Mouse (Mus musculus) midbrain, embryonic 11.5 days (tissue): ENCODE results near the gene Shtn1. TPM values are rescaled to one million over a fixed set of nuclear protein-coding genes. Genes with fewer than 3 reads are reported as not detected.

Experiments used
- ATAC-seq: fragments of 200-750 bp; cut with Nextera tagmentation; 2 replicates; pipeline ENCODE4 v1.8.0; 2017; ENCODE audit warnings: moderate TSS enrichment, moderate library complexity; ENCODE audit not compliant: low FRiP score
- DNase-seq: peaks from one replicate; pipeline ENCODE4 v3.0.0; 2015; ENCODE audit warnings: low spot score; ENCODE audit errors: missing footprints
- H3K27ac ChIP-seq: fragments of 300-500 bp; sonication (generic); 2 replicates; pipeline ENCODE4 v1.5.1; 2014; ENCODE audit warnings: low read depth, low read length
- H3K27me3 ChIP-seq: fragments of 300-500 bp; sonication (generic); 2 replicates; pipeline ENCODE4 v1.6.1; 2014; ENCODE audit warnings: mild to moderate bottlenecking, low read length, moderate library complexity, mixed read lengths; ENCODE audit not compliant: control insufficient read depth, insufficient read depth
- H3K36me3 ChIP-seq: fragments of 300-500 bp; sonication (generic); 2 replicates; pipeline ENCODE4 v1.6.1; 2014; ENCODE audit warnings: mild to moderate bottlenecking, low read length, moderate library complexity, mixed read lengths; ENCODE audit not compliant: control insufficient read depth, insufficient read depth
- H3K4me1 ChIP-seq: fragments of 300-500 bp; sonication (generic); 2 replicates; pipeline ENCODE4 v1.6.1; 2014; ENCODE audit warnings: low read length; ENCODE audit not compliant: control insufficient read depth, insufficient read depth
- H3K4me2 ChIP-seq: fragments of 300-500 bp; sonication (generic); 2 replicates; pipeline ENCODE4 v1.6.1; 2014; ENCODE audit warnings: mild to moderate bottlenecking, moderate library complexity
- H3K4me3 ChIP-seq: fragments of 300-500 bp; sonication (generic); 2 replicates; pipeline ENCODE4 v1.5.1; 2014; ENCODE audit warnings: low read depth, low read length
- H3K9ac ChIP-seq: fragments of 300-500 bp; sonication (generic); 2 replicates; pipeline ENCODE4 v1.6.1; 2014; ENCODE audit warnings: low read length
- H3K9me3 ChIP-seq: fragments of 300-500 bp; sonication (generic); 2 replicates; pipeline ENCODE4 v1.6.1; 2016; ENCODE audit warnings: low read length; ENCODE audit not compliant: control insufficient read depth
- WGBS: fragments of 180-500 bp; shearing (Covaris S2); extraction: QIAGEN DNeasy Blood & Tissue Kit; methylation state at CpG from one replicate; pipeline ENCODE4 v1.1.7; 2014; 5-methylcytosine and 5-hydroxymethylcytosine counted together
- polyA plus RNA-seq: library from polyadenylated mRNA; unstranded; fragments of >200 nt; fragmentation: Nextera tagmentation; extraction: Ambion mirVana; gene quantifications from 2 replicates; pipeline ENCODE4 v1.2.1, GENCODE M21; 2014

Shtn1 gene
- polyA plus RNA-seq, 1 experiment from 2014 or later: 1.4 TPM

DNA sequence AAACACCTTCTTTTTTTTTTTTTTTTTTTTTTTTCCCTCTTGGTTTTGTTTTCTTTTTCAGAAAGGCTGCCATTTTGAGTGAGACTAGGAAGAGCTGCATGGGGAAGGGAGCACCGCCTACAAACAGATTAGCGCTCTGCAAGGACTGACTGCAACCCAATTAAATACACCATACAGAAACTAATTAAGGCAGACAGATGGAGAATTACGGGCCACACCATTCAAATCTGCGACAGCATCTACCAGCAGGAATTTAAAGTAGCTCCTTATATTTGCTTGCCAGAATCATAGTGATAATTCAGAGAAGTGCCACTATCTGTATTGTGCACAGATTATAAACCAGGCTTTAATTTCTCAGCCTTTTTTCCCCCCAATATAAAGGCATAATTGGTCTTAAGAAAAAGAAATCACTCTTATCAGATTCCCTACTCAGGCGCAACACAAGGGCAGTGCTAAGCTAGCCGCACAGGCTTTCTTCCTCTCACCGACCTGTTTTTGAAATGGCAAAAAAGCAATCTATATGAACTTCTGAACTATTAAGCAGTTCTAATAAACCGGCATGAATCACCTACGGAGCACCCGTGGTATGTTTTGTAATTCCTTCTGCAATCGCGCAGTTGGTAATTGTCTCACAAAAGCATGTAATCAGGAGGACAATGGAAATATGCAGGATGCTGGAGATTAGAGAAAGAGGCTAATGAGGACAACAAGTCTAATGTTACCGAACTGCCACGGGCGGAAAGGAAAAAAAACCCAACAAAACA is 69.1 kb downstream of the Shtn1 start:
- Histone ChIP-seq H3K27ac (no peak overlapping the region), H3K4me1 (no peaks in the 10 kb centered on the region), H3K9ac (no peak overlapping the region), H3K27me3 (no peaks in the 10 kb centered on the region), H3K4me3 (no peak overlapping the region), H3K4me2 (no peak overlapping the region), H3K36me3 (no peaks in the 10 kb centered on the region), H3K9me3 (no peaks in the 10 kb centered on the region)
- DNase-seq: no peak
- 63% methylated on average over 15 of the region's 15 CpGs for WGBS
- ATAC-seq: no peak

DNA sequence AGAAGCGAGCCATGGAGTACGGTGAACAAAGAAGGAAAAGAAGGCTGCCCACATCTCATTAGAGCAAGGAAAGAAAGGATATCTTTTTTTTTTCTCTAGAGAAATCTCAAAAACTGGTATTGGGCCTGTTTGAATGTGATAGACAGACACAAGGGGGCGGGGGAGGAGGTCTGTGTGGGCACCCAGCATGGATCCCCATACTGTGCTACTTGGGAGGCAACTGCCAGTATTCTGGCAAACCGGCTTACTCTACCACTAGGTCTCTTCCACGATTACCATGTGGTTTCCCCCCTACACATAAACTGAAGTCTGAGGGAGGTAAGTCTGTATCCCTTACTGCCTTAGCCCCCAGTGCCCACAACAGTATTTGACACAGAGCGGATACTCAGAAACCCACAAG is 73.1 kb downstream of the Shtn1 start:
- no peak overlapping the region for H3K4me2 ChIP-seq
- no peaks in the 10 kb centered on the region for H3K9me3 ChIP-seq
- H3K27me3 ChIP-seq: no peaks in the 10 kb centered on the region
- no peak overlapping the region for H3K9ac ChIP-seq
- no peaks in the 10 kb centered on the region for H3K36me3 ChIP-seq
- no peak for DNase-seq
- H3K4me1 ChIP-seq: peaks cover 8% of the 10 kb centered on the region
- H3K27ac ChIP-seq: no peak overlapping the region
- 88% methylated on average over 6 of the region's 6 CpGs for WGBS
- no peak for ATAC-seq
- no peak overlapping the region for H3K4me3 ChIP-seq

DNA sequence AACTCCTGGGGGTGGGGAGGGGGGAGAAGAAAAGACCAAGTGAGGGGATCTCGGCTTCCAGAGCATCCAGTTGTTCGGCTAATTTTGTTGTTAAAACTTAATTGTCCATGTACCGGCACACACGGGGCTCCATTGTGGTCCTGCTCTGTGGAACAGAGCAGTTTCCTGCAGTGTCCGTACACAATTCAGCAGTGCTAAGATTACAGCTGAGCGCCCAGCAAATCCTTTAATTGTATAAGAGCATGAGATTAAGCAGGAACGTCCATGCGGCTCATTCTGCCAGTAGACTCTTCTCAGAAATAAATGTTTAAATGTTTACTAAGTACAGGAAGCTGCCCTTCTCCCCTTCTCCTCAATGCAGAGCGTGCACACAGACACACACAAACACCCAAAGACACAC is 94.3 kb downstream of the Shtn1 start:
- H3K9me3 ChIP-seq: no peaks in the 10 kb centered on the region
- H3K4me3 ChIP-seq: no peak overlapping the region
- peak overlapping the region; percentile 17; the same call in 1 of the 2 replicates for H3K4me2 ChIP-seq
- ATAC-seq (0 out of 2 replicates have a peak, but pooled peaks have one; percentile 33), DNase-seq (peak; percentile 93)
- H3K36me3 ChIP-seq: no peaks in the 10 kb centered on the region
- peaks cover 60% of the 10 kb centered on the region for H3K27me3 ChIP-seq
- no peak overlapping the region for H3K9ac ChIP-seq
- no peak overlapping the region for H3K27ac ChIP-seq
- H3K4me1 ChIP-seq: peaks cover 16% of the 10 kb centered on the region; the same call in 1 of the 2 replicates
- 7% methylated on average over 9 of the region's 9 CpGs for WGBS

GRCm38 (mm10) chr19:58980056-58980440 is 95.9 kb downstream of the Shtn1 start:
- H3K4me2 ChIP-seq: no peak overlapping the region

GRCm38 (mm10) chr19:58979436-58980055 is 96.4 kb downstream of the Shtn1 start:
- H3K4me2 ChIP-seq: peak overlapping the region; percentile 15; the same call in 1 of the 2 replicates
- H3K4me1 ChIP-seq: peaks cover 16% of the 10 kb centered on the region; the same call in 1 of the 2 replicates
- no peak overlapping the region for H3K4me3 ChIP-seq
- H3K9me3 ChIP-seq: no peaks in the 10 kb centered on the region
- 26% methylated on average over 13 of the region's 13 CpGs for WGBS
- ATAC-seq (no peak), DNase-seq (peak; percentile 81)
- no peak overlapping the region for H3K9ac ChIP-seq
- H3K27me3 ChIP-seq: peaks cover 69% of the 10 kb centered on the region
- H3K36me3 ChIP-seq: no peaks in the 10 kb centered on the region
- no peak overlapping the region for H3K27ac ChIP-seq

More at GRCm38 (mm10) chr19:58980056-58980440, 95.9 kb downstream of the Shtn1 start:
- Histone ChIP-seq H3K27ac (no peak overlapping the region), H3K4me3 (no peak overlapping the region), H3K9me3 (no peaks in the 10 kb centered on the region), H3K4me1 (peaks cover 16% of the 10 kb centered on the region; the same call in 1 of the 2 replicates), H3K36me3 (no peaks in the 10 kb centered on the region), H3K9ac (no peak overlapping the region), H3K27me3 (peaks cover 65% of the 10 kb centered on the region)
- WGBS: 31% methylated on average over 5 of the region's 5 CpGs
- no peak for ATAC-seq
- peak; percentile 90 for DNase-seq

GRCm38 (mm10) chr19:58978401-58979171 is 97.3 kb downstream of the Shtn1 start:
- Histone ChIP-seq H3K4me2 (no peak overlapping the region), H3K9ac (no peak overlapping the region), H3K27me3 (peaks cover 70% of the 10 kb centered on the region), H3K36me3 (no peaks in the 10 kb centered on the region), H3K27ac (no peak overlapping the region), H3K4me3 (no peak overlapping the region), H3K4me1 (peaks cover 16% of the 10 kb centered on the region; the same call in 1 of the 2 replicates), H3K9me3 (no peaks in the 10 kb centered on the region)
- ATAC-seq (no peak), DNase-seq (no peak)
- 58% methylated on average over 11 of the region's 11 CpGs for WGBS

- Histone ChIP-seq H3K4me2 (no peak overlapping the region), H3K36me3 (no peaks in the 10 kb centered on the region), H3K4me1 (peaks cover 13% of the 10 kb centered on the region; the same call in 1 of the 2 replicates), H3K4me3 (no peak overlapping the region), H3K27me3 (peaks cover 90% of the 10 kb centered on the region), H3K9ac (no peak overlapping the region), H3K9me3 (no peaks in the 10 kb centered on the region), H3K27ac (no peak overlapping the region)
- ATAC-seq (no peak), DNase-seq (peak; percentile 70)
- WGBS: 80% methylated on average over 11 of the region's 11 CpGs
Measured at GRCm38 (mm10) chr19:58975216-58975863, 100.6 kb downstream of the Shtn1 start.

DNA sequence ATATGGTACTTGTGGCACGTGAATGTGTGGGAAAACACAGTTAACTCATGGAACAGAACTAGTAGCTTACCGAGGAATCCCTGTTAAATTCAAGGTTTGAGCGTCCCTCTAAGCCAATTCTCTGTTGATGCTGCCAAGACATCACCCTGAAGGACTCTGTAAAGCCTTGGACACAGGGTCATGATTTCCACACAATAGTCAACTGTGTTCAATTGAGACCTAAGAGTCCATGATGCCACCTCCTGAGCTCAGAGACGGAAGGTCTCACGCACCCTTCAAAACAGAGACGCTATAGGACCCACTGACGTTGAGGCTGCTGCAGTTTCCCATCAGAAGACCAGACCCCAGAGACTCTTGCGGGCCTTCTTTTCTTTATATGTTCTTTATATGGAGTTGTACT is 101.8 kb downstream of the Shtn1 start:
- DNase-seq: peak; percentile 82
- peaks cover 4% of the 10 kb centered on the region for H3K4me1 ChIP-seq
- WGBS: 69% methylated on average over 8 of the region's 8 CpGs

More for the DNA sequence above, 101.8 kb downstream of the Shtn1 start:
- Histone ChIP-seq H3K4me2 (no peak overlapping the region), H3K9ac (no peak overlapping the region), H3K27me3 (peaks cover 90% of the 10 kb centered on the region), H3K27ac (no peak overlapping the region), H3K9me3 (no peaks in the 10 kb centered on the region), H3K4me3 (no peak overlapping the region), H3K36me3 (no peaks in the 10 kb centered on the region)
- ATAC-seq: no peak
